Mouse (Mus musculus) midbrain, embryonic 12.5 days (tissue): ENCODE measurements around the gene 4930535I16Rik. TPM values are rescaled to one million over a fixed set of nuclear protein-coding genes. Genes with fewer than 3 reads are reported as not detected.

Experiments
- ATAC-seq: fragments of 200-750 bp; cut with Nextera tagmentation; 2 replicates; pipeline ENCODE4 v1.8.0; 2017; ENCODE audit warnings: low read depth, moderate TSS enrichment, moderate library complexity; ENCODE audit not compliant: low FRiP score
- H3K27ac ChIP-seq: fragments of 300-500 bp; sonication (generic); replicated peaks from 2 replicates; pipeline ENCODE4 v1.5.1; 2016; ENCODE audit warnings: mild to moderate bottlenecking
- H3K27me3 ChIP-seq: fragments of 300-500 bp; sonication (generic); 2 replicates; pipeline ENCODE4 v1.6.1; 2016; ENCODE audit warnings: mild to moderate bottlenecking
- H3K36me3 ChIP-seq: fragments of 300-500 bp; sonication (generic); 2 replicates; pipeline ENCODE4 v1.6.1; 2016
- H3K4me1 ChIP-seq: fragments of 300-500 bp; sonication (generic); 2 replicates; pipeline ENCODE4 v1.6.1; 2016
- H3K4me2 ChIP-seq: fragments of 300-500 bp; sonication (generic); replicated peaks from 2 replicates; pipeline ENCODE4 v1.6.1; 2016; ENCODE audit warnings: mild to moderate bottlenecking, moderate library complexity
- H3K4me3 ChIP-seq: fragments of 300-500 bp; sonication (generic); 2 replicates; pipeline ENCODE4 v1.5.1; 2016; ENCODE audit warnings: mild to moderate bottlenecking
- H3K9ac ChIP-seq: fragments of 300-500 bp; sonication (generic); replicated peaks from 2 replicates; pipeline ENCODE4 v1.6.1; 2016; ENCODE audit warnings: mild to moderate bottlenecking, moderate library complexity
- H3K9me3 ChIP-seq: fragments of 300-500 bp; sonication (generic); 2 replicates; pipeline ENCODE4 v1.6.1; 2016; ENCODE audit warnings: mild to moderate bottlenecking
- WGBS: fragments of 180-500 bp; shearing (Covaris S2); methylation state at CpG from one replicate; pipeline ENCODE4 v1.1.7; 2016; 5-methylcytosine and 5-hydroxymethylcytosine counted together
- polyA plus RNA-seq: library from polyadenylated mRNA; unstranded; fragments of >200 nt; fragmentation: Nextera tagmentation; extraction: Ambion mirVana; gene quantifications from 2 replicates; pipeline ENCODE4 v1.2.1, GENCODE M21; 2016

The 4930535I16Rik gene
- polyA plus RNA-seq, 1 experiment from 2014 or later, result not detected

GRCm38 (mm10) chr4:123939838-123940237 lies 22.0 kb upstream of the 4930535I16Rik start:
- no peaks in the 10 kb centered on the region for H3K4me1 ChIP-seq
- H3K9ac ChIP-seq, result no peak overlapping the region
- no peak overlapping the region for H3K4me3 ChIP-seq
- WGBS, result 5% methylated on average over 4 of the region's 4 CpGs
- no peaks in the 10 kb centered on the region for H3K9me3 ChIP-seq
- no peak overlapping the region for H3K27ac ChIP-seq
- H3K27me3 ChIP-seq, result no peaks in the 10 kb centered on the region
- H3K4me2 ChIP-seq, result no peak overlapping the region
- H3K36me3 ChIP-seq, result peaks cover 23% of the 10 kb centered on the region
- ATAC-seq, result no peak

GRCm38 (mm10) chr4:123936059-123936458 lies 18.2 kb upstream of the 4930535I16Rik start:
- no peaks in the 10 kb centered on the region for H3K27me3 ChIP-seq
- WGBS, result 94% methylated on average over 7 of the region's 7 CpGs
- H3K9me3 ChIP-seq, result no peaks in the 10 kb centered on the region
- no peak overlapping the region for H3K4me2 ChIP-seq
- H3K36me3 ChIP-seq, result peaks cover 45% of the 10 kb centered on the region
- ATAC-seq, result no peak
- no peak overlapping the region for H3K4me3 ChIP-seq
- no peak overlapping the region for H3K27ac ChIP-seq
- no peaks in the 10 kb centered on the region for H3K4me1 ChIP-seq
- no peak overlapping the region for H3K9ac ChIP-seq

- no peaks in the 10 kb centered on the region for H3K9me3 ChIP-seq
- H3K4me3 ChIP-seq, result no peak overlapping the region
- no peak overlapping the region for H3K27ac ChIP-seq
- H3K27me3 ChIP-seq, result no peaks in the 10 kb centered on the region
- no peaks in the 10 kb centered on the region for H3K4me1 ChIP-seq
- no peak for ATAC-seq
- H3K4me2 ChIP-seq, result no peak overlapping the region
- 98% methylated on average over 4 of the region's 4 CpGs for WGBS
- peaks cover 62% of the 10 kb centered on the region for H3K36me3 ChIP-seq
- no peak overlapping the region for H3K9ac ChIP-seq
Observed at GRCm38 (mm10) chr4:123934306-123934705, 16.5 kb upstream of the 4930535I16Rik start.

- Histone ChIP-seq H3K9me3 (no peaks in the 10 kb centered on the region), H3K4me1 (no peaks in the 10 kb centered on the region), H3K27me3 (no peaks in the 10 kb centered on the region), H3K27ac (no peak overlapping the region), H3K36me3 (peaks cover 76% of the 10 kb centered on the region), H3K4me2 (no peak overlapping the region), H3K4me3 (no peak overlapping the region), H3K9ac (no peak overlapping the region)
- 96% methylated on average over 4 of the region's 4 CpGs for WGBS
- ATAC-seq, result no peak
Observed at GRCm38 (mm10) chr4:123929994-123930393, 12.2 kb upstream of the 4930535I16Rik start.

GRCm38 (mm10) chr4:123927961-123928360 lies 10.1 kb upstream of the 4930535I16Rik start:
- H3K27me3 ChIP-seq, result no peaks in the 10 kb centered on the region
- H3K36me3 ChIP-seq, result peaks cover 81% of the 10 kb centered on the region
- ATAC-seq, result no peak
- no peaks in the 10 kb centered on the region for H3K4me1 ChIP-seq
- H3K4me2 ChIP-seq, result no peak overlapping the region
- no peak overlapping the region for H3K4me3 ChIP-seq
- no peak overlapping the region for H3K9ac ChIP-seq
- H3K27ac ChIP-seq, result no peak overlapping the region
- H3K9me3 ChIP-seq, result no peaks in the 10 kb centered on the region

GRCm38 (mm10) chr4:123921055-123921565 lies 3.3 kb upstream of the 4930535I16Rik start:
- Histone ChIP-seq H3K4me3 (no peak overlapping the region), H3K4me1 (peaks cover 18% of the 10 kb centered on the region), H3K27me3 (no peaks in the 10 kb centered on the region), H3K9ac (no peak overlapping the region), H3K4me2 (no peak overlapping the region), H3K9me3 (no peaks in the 10 kb centered on the region), H3K27ac (no peak overlapping the region), H3K36me3 (peaks cover 52% of the 10 kb centered on the region)
- no peak for ATAC-seq
- 92% methylated on average over 4 of the region's 4 CpGs for WGBS

GRCm38 (mm10) chr4:123918851-123919250 lies 1.0 kb upstream of the 4930535I16Rik start:
- H3K36me3 ChIP-seq, result peaks cover 31% of the 10 kb centered on the region
- peak overlapping the region; percentile 95 for H3K4me2 ChIP-seq
- 60% methylated on average over 2 of the region's 2 CpGs for WGBS
- H3K9ac ChIP-seq, result peak overlapping the region; percentile 96; the same call in 1 of the 2 replicates
- no peaks in the 10 kb centered on the region for H3K9me3 ChIP-seq
- H3K4me3 ChIP-seq, result peak overlapping the region; percentile 99; the same call in 1 of the 2 replicates
- H3K27ac ChIP-seq, result no peak overlapping the region
- H3K4me1 ChIP-seq, result peaks cover 24% of the 10 kb centered on the region
- no peak for ATAC-seq
- H3K27me3 ChIP-seq, result no peaks in the 10 kb centered on the region

- peak within 1 kb of the TSS; percentile 96 for H3K9ac ChIP-seq
- peaks cover 24% of the 10 kb centered on the region for H3K4me1 ChIP-seq
- peak within 1 kb of the TSS; percentile 99 for H3K4me3 ChIP-seq
- WGBS, result 2% methylated on average over 49 of the region's 49 CpGs
- ATAC-seq, result peak; percentile 100
- no peaks in the 10 kb centered on the region for H3K27me3 ChIP-seq
- no peaks in the 10 kb centered on the region for H3K9me3 ChIP-seq
- H3K36me3 ChIP-seq, result peaks cover 33% of the 10 kb centered on the region
- peak within 1 kb of the TSS; percentile 83 for H3K27ac ChIP-seq
- peak within 1 kb of the TSS; percentile 95 for H3K4me2 ChIP-seq
Observed at GRCm38 (mm10) chr4:123916748-123917547, 874 bp downstream of the 4930535I16Rik start, which contains the start of gene Rragc. TSS of gene Rragc (plus strand) at chr4:123917446.

GRCm38 (mm10) chr4:123912431-123912830 lies 5.4 kb downstream of the 4930535I16Rik start:
- no peak overlapping the region for H3K4me2 ChIP-seq
- peaks cover 22% of the 10 kb centered on the region for H3K36me3 ChIP-seq

GRCm38 (mm10) chr4:123911503-123911902 lies 6.3 kb downstream of the 4930535I16Rik start:
- WGBS, result 93% methylated on average over 4 of the region's 4 CpGs
- no peaks in the 10 kb centered on the region for H3K27me3 ChIP-seq
- no peak overlapping the region for H3K27ac ChIP-seq
- no peaks in the 10 kb centered on the region for H3K9me3 ChIP-seq
- H3K4me3 ChIP-seq, result no peak overlapping the region
- no peak overlapping the region for H3K9ac ChIP-seq
- H3K4me2 ChIP-seq, result no peak overlapping the region
- H3K36me3 ChIP-seq, result peaks cover 22% of the 10 kb centered on the region
- no peak for ATAC-seq
- H3K4me1 ChIP-seq, result peaks cover 12% of the 10 kb centered on the region

More at GRCm38 (mm10) chr4:123912431-123912830, 5.4 kb downstream of the 4930535I16Rik start:
- peaks cover 11% of the 10 kb centered on the region for H3K4me1 ChIP-seq
- no peaks in the 10 kb centered on the region for H3K27me3 ChIP-seq
- no peak overlapping the region for H3K9ac ChIP-seq
- H3K4me3 ChIP-seq, result no peak overlapping the region
- no peak for ATAC-seq
- no peaks in the 10 kb centered on the region for H3K9me3 ChIP-seq
- 89% methylated on average over 2 of the region's 2 CpGs for WGBS
- no peak overlapping the region for H3K27ac ChIP-seq

- ATAC-seq, result no peak; the same call in 1 of the 2 replicates
- Histone ChIP-seq H3K9me3 (no peaks in the 10 kb centered on the region), H3K36me3 (no peaks in the 10 kb centered on the region; the same call in 1 of the 2 replicates), H3K4me1 (peaks cover 14% of the 10 kb centered on the region), H3K9ac (peak overlapping the region; percentile 86), H3K4me3 (peak overlapping the region; percentile 83), H3K27me3 (no peaks in the 10 kb centered on the region), H3K27ac (peak overlapping the region; percentile 73), H3K4me2 (peak overlapping the region; percentile 96)
- under 1% methylated on average over 48 of the region's 53 CpGs for WGBS
Observed at GRCm38 (mm10) chr4:123905126-123905668, 12.6 kb downstream of the 4930535I16Rik start.
